Mouse (Mus musculus): ENCODE measurements at regions not wholly inside any gene's neighbourhood (a gene's known extent, or its start where the extent isn't known, plus 50 kb on each side); places are given as distances from the start of the nearest gene placed in this dataset.

- TF ChIP-seq CTCF (IDR thresholded peaks at IDR 0.05; ENCODE audit: control insufficient read depth, insufficient read depth, insufficient replicate concordance, low read depth, low read length): no peak
- no peak for TF ChIP-seq POLR2A (IDR thresholded peaks at IDR 0.05; ENCODE audit: control insufficient read depth, low read depth, low read length)
These were observed 256.9 kb downstream of the Bcor start for GRCm38 (mm10) chrX:11903116-11903700.

All from testis, adult 2 months (tissue).